Mouse (Mus musculus): ENCODE data around the gene Srprb. TPM values are rescaled to one million over a fixed set of nuclear protein-coding genes. Genes with fewer than 3 reads are reported as not detected.
A peak's percentile ranks its signal among the peaks of the same experiment; 100 is the strongest.

Srprb gene
- polyA plus RNA-seq, 1 experiment: 36.4 TPM

- no peak overlapping the region for H3K4me3 ChIP-seq (ENCODE audit: low read depth, low read length)
- no peak for TF ChIP-seq POLR2A (IDR thresholded peaks at IDR 0.05; ENCODE audit: low read depth, low read length)
- TF ChIP-seq CTCF (IDR thresholded peaks at IDR 0.05; ENCODE audit: extremely low read depth, insufficient read length, insufficient replicate concordance, low read depth, low read length): no peak
- no peak overlapping the region for H3K27ac ChIP-seq (ENCODE audit: insufficient read depth, low read depth, low read length)
- H3K36me3 ChIP-seq (ENCODE audit: control insufficient read depth, insufficient read depth, low read length): no peaks in the 10 kb centered on the region
- peaks cover 8% of the 10 kb centered on the region for H3K4me1 ChIP-seq (ENCODE audit: control insufficient read depth, insufficient read depth, insufficient read length, low read length)
- 90% methylated on average over 16 of the region's 16 CpGs for WGBS
- no peaks in the 10 kb centered on the region for H3K27me3 ChIP-seq (ENCODE audit: control insufficient read depth, insufficient read depth, low read length)
Measured at GRCm38 (mm10) chr9:103227760-103228159, 25.8 kb upstream of the Srprb start.

GRCm38 (mm10) chr9:103226806-103227205 is 24.9 kb upstream of the Srprb start:
- Histone ChIP-seq H3K36me3 (ENCODE audit: control insufficient read depth, insufficient read depth, low read length) (no peaks in the 10 kb centered on the region), H3K4me3 (ENCODE audit: low read depth, low read length) (no peak overlapping the region), H3K4me1 (ENCODE audit: control insufficient read depth, insufficient read depth, insufficient read length, low read length) (peaks cover 8% of the 10 kb centered on the region), H3K27me3 (ENCODE audit: control insufficient read depth, insufficient read depth, low read length) (no peaks in the 10 kb centered on the region), H3K27ac (ENCODE audit: insufficient read depth, low read depth, low read length) (no peak overlapping the region)
- TF ChIP-seq POLR2A (IDR thresholded peaks at IDR 0.05; ENCODE audit: low read depth, low read length) (no peak), CTCF (IDR thresholded peaks at IDR 0.05; ENCODE audit: extremely low read depth, insufficient read length, insufficient replicate concordance, low read depth, low read length) (no peak)
- 88% methylated on average over 15 of the region's 15 CpGs for WGBS

GRCm38 (mm10) chr9:103225464-103225863 is 23.5 kb upstream of the Srprb start:
- 64% methylated on average over 3 of the region's 3 CpGs for WGBS
- no peak overlapping the region for H3K27ac ChIP-seq (ENCODE audit: insufficient read depth, low read depth, low read length)
- no peaks in the 10 kb centered on the region for H3K27me3 ChIP-seq (ENCODE audit: control insufficient read depth, insufficient read depth, low read length)
- no peaks in the 10 kb centered on the region for H3K36me3 ChIP-seq (ENCODE audit: control insufficient read depth, insufficient read depth, low read length)
- TF ChIP-seq POLR2A (IDR thresholded peaks at IDR 0.05; ENCODE audit: low read depth, low read length) (no peak), CTCF (IDR thresholded peaks at IDR 0.05; ENCODE audit: extremely low read depth, insufficient read length, insufficient replicate concordance, low read depth, low read length) (peak; percentile 48; the same call in 1 of the 2 replicates)
- H3K4me1 ChIP-seq (ENCODE audit: control insufficient read depth, insufficient read depth, insufficient read length, low read length): peaks cover 5% of the 10 kb centered on the region
- H3K4me3 ChIP-seq (ENCODE audit: low read depth, low read length): no peak overlapping the region

- no peak overlapping the region for H3K4me3 ChIP-seq (ENCODE audit: low read depth, low read length)
- no peaks in the 10 kb centered on the region for H3K27me3 ChIP-seq (ENCODE audit: control insufficient read depth, insufficient read depth, low read length)
- TF ChIP-seq POLR2A (IDR thresholded peaks at IDR 0.05; ENCODE audit: low read depth, low read length) (no peak), CTCF (IDR thresholded peaks at IDR 0.05; ENCODE audit: extremely low read depth, insufficient read length, insufficient replicate concordance, low read depth, low read length) (no peak)
- no peaks in the 10 kb centered on the region for H3K4me1 ChIP-seq (ENCODE audit: control insufficient read depth, insufficient read depth, insufficient read length, low read length)
- no peaks in the 10 kb centered on the region for H3K36me3 ChIP-seq (ENCODE audit: control insufficient read depth, insufficient read depth, low read length)
- H3K27ac ChIP-seq (ENCODE audit: insufficient read depth, low read depth, low read length): no peak overlapping the region
- 87% methylated on average over 7 of the region's 7 CpGs for WGBS
Measured at GRCm38 (mm10) chr9:103224721-103225120, 22.8 kb upstream of the Srprb start.

GRCm38 (mm10) chr9:103214281-103214680 is 12.3 kb upstream of the Srprb start:
- H3K27ac ChIP-seq (ENCODE audit: insufficient read depth, low read depth, low read length): no peak overlapping the region

GRCm38 (mm10) chr9:103213631-103214030 is 11.7 kb upstream of the Srprb start:
- 69% methylated on average over 2 of the region's 2 CpGs for WGBS
- no peak for TF ChIP-seq POLR2A (IDR thresholded peaks at IDR 0.05; ENCODE audit: low read depth, low read length)
- no peak for TF ChIP-seq CTCF (IDR thresholded peaks at IDR 0.05; ENCODE audit: extremely low read depth, insufficient read length, insufficient replicate concordance, low read depth, low read length)
- H3K4me1 ChIP-seq (ENCODE audit: control insufficient read depth, insufficient read depth, insufficient read length, low read length): no peaks in the 10 kb centered on the region
- H3K27ac ChIP-seq (ENCODE audit: insufficient read depth, low read depth, low read length): no peak overlapping the region
- H3K36me3 ChIP-seq (ENCODE audit: control insufficient read depth, insufficient read depth, low read length): no peaks in the 10 kb centered on the region
- no peaks in the 10 kb centered on the region for H3K27me3 ChIP-seq (ENCODE audit: control insufficient read depth, insufficient read depth, low read length)
- no peak overlapping the region for H3K4me3 ChIP-seq (ENCODE audit: low read depth, low read length)

More at GRCm38 (mm10) chr9:103214281-103214680, 12.3 kb upstream of the Srprb start:
- no peaks in the 10 kb centered on the region for H3K36me3 ChIP-seq (ENCODE audit: control insufficient read depth, insufficient read depth, low read length)
- H3K4me3 ChIP-seq (ENCODE audit: low read depth, low read length): no peak overlapping the region
- TF ChIP-seq POLR2A (IDR thresholded peaks at IDR 0.05; ENCODE audit: low read depth, low read length) (no peak), CTCF (IDR thresholded peaks at IDR 0.05; ENCODE audit: extremely low read depth, insufficient read length, insufficient replicate concordance, low read depth, low read length) (no peak)
- WGBS: 71% methylated on average over 6 of the region's 6 CpGs
- H3K27me3 ChIP-seq (ENCODE audit: control insufficient read depth, insufficient read depth, low read length): no peaks in the 10 kb centered on the region
- no peaks in the 10 kb centered on the region for H3K4me1 ChIP-seq (ENCODE audit: control insufficient read depth, insufficient read depth, insufficient read length, low read length)

GRCm38 (mm10) chr9:103212654-103213420 is 10.9 kb upstream of the Srprb start:
- TF ChIP-seq POLR2A (IDR thresholded peaks at IDR 0.05; ENCODE audit: low read depth, low read length): no peak
- TF ChIP-seq CTCF (IDR thresholded peaks at IDR 0.05; ENCODE audit: extremely low read depth, insufficient read length, insufficient replicate concordance, low read depth, low read length): no peak
- no peaks in the 10 kb centered on the region for H3K4me1 ChIP-seq (ENCODE audit: control insufficient read depth, insufficient read depth, insufficient read length, low read length)
- peak overlapping the region; percentile 13; the same call in 1 of the 2 replicates for H3K4me3 ChIP-seq (ENCODE audit: low read depth, low read length)
- H3K27me3 ChIP-seq (ENCODE audit: control insufficient read depth, insufficient read depth, low read length): no peaks in the 10 kb centered on the region
- 66% methylated on average over 28 of the region's 28 CpGs for WGBS
- H3K27ac ChIP-seq (ENCODE audit: insufficient read depth, low read depth, low read length): no peak overlapping the region
- H3K36me3 ChIP-seq (ENCODE audit: control insufficient read depth, insufficient read depth, low read length): no peaks in the 10 kb centered on the region

Measured in small intestine, adult 2 months (tissue).